Mouse (Mus musculus) MEL (cell line): ENCODE data around the gene Gstm7.

ENCODE experiments used
- CTCF ChIP-seq, 3 experiments: IDR thresholded peaks in 2 of 3; conservative IDR thresholded peaks in 1 of 3; 2 replicates each; pipeline ENCODE4 v1.5.1; 2011 to 2012; ENCODE audit warnings: low read length in 3 of 3, low read depth in 2 of 3, mild to moderate bottlenecking in 2 of 3, improper control_type of control experiment in 1 of 3, inconsistent platforms in 1 of 3, mixed read lengths in 1 of 3, moderate library complexity in 1 of 3; ENCODE audit not compliant: control insufficient read depth in 1 of 3, insufficient read depth in 1 of 3, poor library complexity in 1 of 3, severe bottlenecking in 1 of 3
- E2F4 ChIP-seq: IDR thresholded peaks from 2 replicates; pipeline ENCODE4 v1.6.1; 2011; ENCODE audit warnings: low read depth, low read length, improper control_type of control experiment, borderline replicate concordance
- HCFC1 ChIP-seq: IDR thresholded peaks from 2 replicates; pipeline ENCODE4 v1.6.1; 2012; ENCODE audit warnings: low read depth, mild to moderate bottlenecking, inconsistent platforms, low read length, improper control_type of control experiment, moderate library complexity
- MAX ChIP-seq: IDR thresholded peaks from 2 replicates; pipeline ENCODE4 v1.6.1; 2011; ENCODE audit warnings: low read length, improper control_type of control experiment
- MYB ChIP-seq: IDR thresholded peaks from 2 replicates; pipeline ENCODE4 v1.6.1; 2011; ENCODE audit warnings: mild to moderate bottlenecking, low read depth, low read length, improper control_type of control experiment
- NRF1 ChIP-seq: IDR thresholded peaks from 2 replicates; pipeline ENCODE4 v1.6.1; 2014; ENCODE audit warnings: low read depth, mild to moderate bottlenecking, inconsistent platforms, low read length, improper control_type of control experiment, moderate library complexity; ENCODE audit not compliant: poor library complexity, insufficient read depth, severe bottlenecking
- POLR2A ChIP-seq, 2 experiments: IDR thresholded peaks; 2 replicates each; pipeline ENCODE4 v1.6.1; 2011 to 2012; ENCODE audit warnings: low read length in 2 of 2, mild to moderate bottlenecking in 2 of 2, control low read depth in 1 of 2, improper control_type of control experiment in 1 of 2, low read depth in 1 of 2, moderate library complexity in 1 of 2; ENCODE audit not compliant: control insufficient read depth in 1 of 2, insufficient read depth in 1 of 2, poor library complexity in 1 of 2
- POLR2AphosphoS2 ChIP-seq: IDR thresholded peaks from 2 replicates; pipeline ENCODE4 v1.6.1; 2011; ENCODE audit warnings: low read length, improper control_type of control experiment
- TAL1 ChIP-seq: IDR thresholded peaks from 2 replicates; pipeline ENCODE4 v1.6.1; 2012; ENCODE audit warnings: mild to moderate bottlenecking, inconsistent platforms, low read length, moderate library complexity, mixed read lengths
- TBP ChIP-seq: IDR thresholded peaks from 2 replicates; pipeline ENCODE4 v1.8.0; 2011; ENCODE audit warnings: low read depth, low read length, improper control_type of control experiment
- TCF12 ChIP-seq: IDR thresholded peaks from 2 replicates; pipeline ENCODE4 v1.6.1; 2014; ENCODE audit warnings: low read depth, mild to moderate bottlenecking, inconsistent platforms, low read length, improper control_type of control experiment, moderate library complexity

DNA sequence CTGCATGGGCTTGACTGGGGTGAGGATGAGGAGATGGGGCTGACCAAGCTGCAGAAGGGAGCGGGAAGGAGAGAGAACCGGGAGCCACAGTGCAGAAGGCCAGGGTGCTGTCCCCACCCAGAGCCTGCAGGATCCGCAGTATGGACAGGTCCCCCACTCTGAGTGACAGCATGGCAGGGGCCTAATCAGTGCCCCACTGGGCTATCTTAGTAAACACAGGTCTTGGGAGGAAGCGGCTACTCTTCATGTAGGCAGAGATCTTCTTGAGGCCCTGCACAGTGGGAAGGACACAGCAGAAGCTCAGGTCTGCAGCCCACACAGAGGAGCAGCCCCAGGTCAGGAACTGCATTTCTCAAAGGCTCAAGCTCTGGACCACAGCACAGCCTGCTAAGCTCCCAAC is 32.4 kb upstream of the Gstm7 start:
- TF ChIP-seq CTCF (IDR thresholded peaks at IDR 0.05 in 2 of 3, conservative IDR thresholded peaks at IDR 0.05 in 1 of 3; ENCODE audit: control insufficient read depth in 1 of 3, insufficient read depth in 1 of 3, low read depth in 2 of 3, low read length in 3 of 3, poor library complexity in 1 of 3, severe bottlenecking in 1 of 3) (no peak), MAX (no peak), POLR2A (IDR thresholded peaks at IDR 0.05; ENCODE audit: control insufficient read depth in 1 of 2, insufficient read depth in 1 of 2, low read depth in 1 of 2, low read length in 2 of 2, poor library complexity in 1 of 2) (no peak), NRF1 (no peak), TCF12 (no peak), E2F4 (no peak), MYB (no peak), TBP (no peak), HCFC1 (no peak), TAL1 (no peak), POLR2AphosphoS2 (no peak)
